Mouse (Mus musculus) hindbrain, embryonic 10.5 days (tissue): ENCODE data around the gene Mpv17l2. TPM values are rescaled to one million over a fixed set of nuclear protein-coding genes. Genes with fewer than 3 reads are reported as not detected.

Source experiments
- DNase-seq: peaks from one replicate; pipeline ENCODE4 v3.0.0-alpha.2; 2017; ENCODE audit warnings: low spot score
- H3K27ac ChIP-seq: fragments of 300-500 bp; sonication (generic); 2 replicates; pipeline ENCODE4 v1.5.1; 2016; ENCODE audit warnings: mild to moderate bottlenecking, moderate library complexity
- H3K27me3 ChIP-seq: fragments of 300-500 bp; sonication (generic); 2 replicates; pipeline ENCODE4 v1.6.1; 2016; ENCODE audit warnings: mild to moderate bottlenecking; ENCODE audit not compliant: poor library complexity, insufficient read depth, severe bottlenecking
- H3K36me3 ChIP-seq: fragments of 300-500 bp; sonication (generic); 2 replicates; pipeline ENCODE4 v1.6.1; 2016; ENCODE audit warnings: mild to moderate bottlenecking, moderate library complexity
- H3K4me1 ChIP-seq: fragments of 300-500 bp; sonication (generic); replicated peaks from 2 replicates; pipeline ENCODE4 v1.6.1; 2016; ENCODE audit warnings: mild to moderate bottlenecking
- H3K4me3 ChIP-seq: fragments of 300-500 bp; sonication (generic); 2 replicates; pipeline ENCODE4 v1.5.1; 2016; ENCODE audit warnings: mild to moderate bottlenecking, moderate library complexity
- H3K9me3 ChIP-seq: fragments of 300-500 bp; sonication (generic); 2 replicates; pipeline ENCODE4 v1.6.1; 2016; ENCODE audit warnings: mild to moderate bottlenecking, moderate library complexity
- WGBS: fragments of 180-500 bp; shearing (Covaris S2); methylation state at CpG from one replicate; pipeline ENCODE4 v1.1.7; 2016; 5-methylcytosine and 5-hydroxymethylcytosine counted together
- polyA plus RNA-seq: library from polyadenylated mRNA; unstranded; fragments of >200 nt; fragmentation: Nextera tagmentation; extraction: Ambion mirVana; gene quantifications from 2 replicates; pipeline ENCODE4 v1.2.1, GENCODE M21; 2016

Mpv17l2 gene
- polyA plus RNA-seq, 1 experiment from 2014 or later: 40.6 TPM

- H3K4me1 ChIP-seq: peaks cover 56% of the 10 kb centered on the region
- WGBS: 2% methylated on average over 22 of the region's 22 CpGs
- H3K4me3 ChIP-seq: peak overlapping the region; percentile 81
- H3K36me3 ChIP-seq: peaks cover 36% of the 10 kb centered on the region
- DNase-seq: no peak
- peak overlapping the region; percentile 86 for H3K27ac ChIP-seq
- H3K27me3 ChIP-seq: peaks cover 14% of the 10 kb centered on the region
- H3K9me3 ChIP-seq: no peaks in the 10 kb centered on the region
Observed at GRCm38 (mm10) chr8:70760350-70760749, 396 bp downstream of the Mpv17l2 start.

GRCm38 (mm10) chr8:70758616-70759561 is 1.9 kb downstream of the Mpv17l2 start:
- Histone ChIP-seq H3K9me3 (no peaks in the 10 kb centered on the region), H3K4me3 (peak overlapping the region; percentile 81; the same call in 1 of the 2 replicates), H3K27me3 (peaks cover 18% of the 10 kb centered on the region), H3K4me1 (peaks cover 58% of the 10 kb centered on the region), H3K36me3 (peaks cover 31% of the 10 kb centered on the region), H3K27ac (0 out of 2 replicates have a peak overlapping the region, but pooled peaks have one; percentile 16)
- no peak for DNase-seq
- 73% methylated on average over 19 of the region's 19 CpGs for WGBS

- Histone ChIP-seq H3K36me3 (peaks cover 27% of the 10 kb centered on the region), H3K9me3 (no peaks in the 10 kb centered on the region), H3K4me3 (peak overlapping the region; percentile 2; the same call in 1 of the 2 replicates), H3K27ac (no peak overlapping the region), H3K27me3 (peaks cover 18% of the 10 kb centered on the region), H3K4me1 (peaks cover 62% of the 10 kb centered on the region)
- DNase-seq: no peak
- 81% methylated on average over 7 of the region's 7 CpGs for WGBS
Observed at GRCm38 (mm10) chr8:70758308-70758615, 2.5 kb downstream of the Mpv17l2 start.

- H3K4me1 ChIP-seq: peaks cover 68% of the 10 kb centered on the region
- DNase-seq: peak; percentile 43
- H3K4me3 ChIP-seq: no peak overlapping the region
- no peaks in the 10 kb centered on the region for H3K9me3 ChIP-seq
- H3K27me3 ChIP-seq: peaks cover 18% of the 10 kb centered on the region
- peaks cover 27% of the 10 kb centered on the region for H3K36me3 ChIP-seq
- 66% methylated on average over 22 of the region's 22 CpGs for WGBS
- H3K27ac ChIP-seq: no peak overlapping the region
Observed at GRCm38 (mm10) chr8:70757523-70758307, 3.0 kb downstream of the Mpv17l2 start.

- Histone ChIP-seq H3K4me3 (no peak overlapping the region), H3K27me3 (peaks cover 18% of the 10 kb centered on the region), H3K4me1 (peaks cover 72% of the 10 kb centered on the region), H3K36me3 (peaks cover 27% of the 10 kb centered on the region), H3K9me3 (no peaks in the 10 kb centered on the region), H3K27ac (no peak overlapping the region)
- 91% methylated on average over 6 of the region's 6 CpGs for WGBS
- no peak for DNase-seq
Observed at GRCm38 (mm10) chr8:70756476-70757040, 4.2 kb downstream of the Mpv17l2 start.

GRCm38 (mm10) chr8:70755661-70756475 is 4.9 kb downstream of the Mpv17l2 start:
- Histone ChIP-seq H3K4me3 (peak overlapping the region; percentile 69), H3K4me1 (peaks cover 67% of the 10 kb centered on the region), H3K9me3 (no peaks in the 10 kb centered on the region), H3K36me3 (peaks cover 27% of the 10 kb centered on the region), H3K27me3 (peaks cover 18% of the 10 kb centered on the region), H3K27ac (0 out of 2 replicates have a peak overlapping the region, but pooled peaks have one; percentile 85)
- WGBS: 84% methylated on average over 24 of the region's 24 CpGs
- no peak for DNase-seq

- DNase-seq: no peak
- no peaks in the 10 kb centered on the region for H3K9me3 ChIP-seq
- H3K27ac ChIP-seq: peak overlapping the region; percentile 85
- peaks cover 20% of the 10 kb centered on the region for H3K27me3 ChIP-seq
- 19% methylated on average over 50 of the region's 50 CpGs for WGBS
- peaks cover 27% of the 10 kb centered on the region for H3K36me3 ChIP-seq
- H3K4me1 ChIP-seq: peaks cover 60% of the 10 kb centered on the region
- H3K4me3 ChIP-seq: peak overlapping the region; percentile 69
Observed at GRCm38 (mm10) chr8:70754871-70755660, 5.7 kb downstream of the Mpv17l2 start.

- 8% methylated on average over 37 of the region's 37 CpGs for WGBS
- peak; percentile 97 for DNase-seq
- peak within 1 kb of the TSS; percentile 85 for H3K27ac ChIP-seq
Observed at GRCm38 (mm10) chr8:70754043-70754870, 6.5 kb downstream of the Mpv17l2 start, which contains the start of gene Rab3a. Gene Rab3a, plus strand, starts transcription at chr8:70754679.

GRCm38 (mm10) chr8:70753151-70753550 is 7.6 kb downstream of the Mpv17l2 start:
- Histone ChIP-seq H3K4me3 (peak overlapping the region; percentile 27; the same call in 1 of the 2 replicates), H3K27ac (peak overlapping the region; percentile 24), H3K4me1 (peaks cover 41% of the 10 kb centered on the region), H3K27me3 (peaks cover 39% of the 10 kb centered on the region), H3K36me3 (peaks cover 21% of the 10 kb centered on the region), H3K9me3 (no peaks in the 10 kb centered on the region)
- peak; percentile 33 for DNase-seq
- WGBS: 30% methylated on average over 21 of the region's 21 CpGs

More at GRCm38 (mm10) chr8:70754043-70754870, 6.5 kb downstream of the Mpv17l2 start, which contains the start of gene Rab3a:
- Histone ChIP-seq H3K4me3 (peak within 1 kb of the TSS; percentile 69), H3K27me3 (peaks cover 28% of the 10 kb centered on the region), H3K4me1 (peaks cover 52% of the 10 kb centered on the region), H3K36me3 (peaks cover 27% of the 10 kb centered on the region), H3K9me3 (no peaks in the 10 kb centered on the region)

GRCm38 (mm10) chr8:70752000-70752764 is 8.6 kb downstream of the Mpv17l2 start:
- 38% methylated on average over 11 of the region's 11 CpGs for WGBS
- Histone ChIP-seq H3K27ac (peak overlapping the region; percentile 24; the same call in 1 of the 2 replicates), H3K27me3 (peaks cover 49% of the 10 kb centered on the region), H3K36me3 (peaks cover 11% of the 10 kb centered on the region), H3K9me3 (no peaks in the 10 kb centered on the region), H3K4me3 (no peak overlapping the region), H3K4me1 (peaks cover 36% of the 10 kb centered on the region)
- DNase-seq: peak; percentile 71
